Mouse (Mus musculus) gonadal fat pad, adult 2 months (tissue): ENCODE results near the gene Auh. TPM values are rescaled to one million over a fixed set of nuclear protein-coding genes. Genes with fewer than 3 reads are reported as not detected.

Experiments used
- DNase-seq: peaks from one replicate; pipeline ENCODE4 v3.0.0-alpha.2; 2012; ENCODE audit warnings: low read depth
- polyA plus RNA-seq: library from polyadenylated mRNA; depleted of rRNA; stranded (reverse); fragments of >200 nt; gene quantifications from 2 replicates; pipeline ENCODE4 v1.2.3, GENCODE M21; 2012; rRNA removed

Gene Auh
- polyA plus RNA-seq, 1 experiment: 47.3 TPM

- no peak for DNase-seq
Measured at GRCm38 (mm10) chr13:52800091-52800490, 129.4 kb downstream of the Auh start.

DNA sequence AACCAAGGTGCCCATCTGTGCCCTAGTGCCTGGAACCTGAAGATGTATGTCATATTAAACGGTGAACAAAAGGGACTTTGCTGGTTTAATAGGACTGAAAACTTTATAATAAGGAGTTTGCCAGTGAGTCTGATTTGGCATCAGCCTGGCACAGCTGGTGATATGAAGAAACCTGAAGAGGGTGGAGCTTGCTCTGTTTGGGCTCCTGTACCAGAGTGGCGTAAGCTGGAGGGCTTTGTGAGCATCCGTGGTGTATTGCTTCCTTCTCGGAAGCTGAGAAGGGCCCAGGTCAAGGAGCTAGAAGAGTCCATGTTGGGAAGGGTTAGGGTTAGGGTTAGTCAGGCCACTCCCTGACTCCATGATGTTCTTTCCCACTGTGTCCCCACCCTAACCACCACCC, 135.2 kb downstream of the Auh start:
- no peak for DNase-seq

DNA sequence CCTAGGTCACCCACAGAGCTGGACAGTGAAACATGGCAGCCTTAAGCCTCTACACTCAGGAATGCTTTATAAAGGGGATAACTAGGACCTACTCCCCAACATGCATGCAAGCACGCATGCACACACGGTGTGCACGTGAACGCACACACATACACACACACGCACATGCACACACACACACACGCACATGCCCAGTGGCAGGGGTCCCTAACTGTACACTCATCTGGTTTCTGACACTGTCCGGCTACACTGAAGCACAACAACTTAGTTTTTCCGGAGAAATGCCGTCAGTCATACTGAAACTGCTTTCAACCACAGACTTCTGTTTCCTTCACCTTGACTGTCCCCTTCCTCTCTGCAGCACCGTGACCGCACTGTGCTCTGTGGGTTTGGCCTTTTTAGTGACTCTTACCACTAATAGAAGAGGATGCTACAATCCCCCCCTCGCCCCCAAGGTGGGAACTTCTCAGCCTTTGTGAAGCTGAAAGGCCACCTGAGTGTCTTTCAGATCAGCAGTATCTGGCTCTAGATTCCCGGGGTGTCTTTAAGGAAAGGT, 136.0 kb downstream of the Auh start:
- DNase-seq: no peak

- DNase-seq: no peak
Measured at GRCm38 (mm10) chr13:52792242-52792844, 137.1 kb downstream of the Auh start.

DNA sequence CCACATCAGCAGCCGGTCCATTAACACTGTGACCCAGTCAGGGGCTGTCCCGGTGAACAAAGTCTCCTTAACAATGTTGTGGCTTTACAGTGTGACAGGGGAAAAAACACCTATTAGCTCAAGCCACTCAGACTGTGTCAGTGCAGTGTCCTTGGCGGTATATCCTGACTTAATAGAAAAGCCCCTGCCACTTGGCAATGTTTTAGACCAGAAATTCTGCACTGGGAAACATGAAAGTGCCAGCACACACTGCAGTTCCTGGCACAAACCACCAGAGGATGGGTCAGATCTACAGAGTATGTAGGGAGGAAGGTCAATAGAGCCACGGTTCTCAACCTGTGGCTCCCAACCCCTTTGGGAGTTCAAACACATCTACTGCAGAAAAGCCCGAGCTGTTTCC, 138.6 kb downstream of the Auh start:
- no peak for DNase-seq

Other genes with a start within 250 kb of the Auh start
- 5.7 and 6.8 TPM in 2 replicates for gene Nfil3, start 51.4 kb upstream of the Auh start, polyA plus RNA-seq